Mouse (Mus musculus) B cell, adult 2 months (primary cell): Measurements from ENCODE around the gene Zar1.
"Not testable (repeated sequence)": the region's sequence is repeated elsewhere in the genome, so short reads cannot be mapped to it uniquely, and the experiment has no call there.

Source experiments
- DNase-seq, 2 experiments: peaks; one replicate each; pipeline ENCODE4 v3.0.0; 2022

Gene Zar1

GRCm38 (mm10) chr5:72580970-72581332 is at the start of gene Zar1:
TSS of gene Zar1 (minus strand) at chr5:72581254.
- not testable (repeated sequence) for DNase-seq

GRCm38 (mm10) chr5:72630026-72630425 is 49.0 kb upstream of the Zar1 start:
- DNase-seq = no peak

GRCm38 (mm10) chr5:72621022-72621421 is 40.0 kb upstream of the Zar1 start:
- DNase-seq = no peak

- no peak for DNase-seq
These were observed 36.4 kb upstream of the Zar1 start for GRCm38 (mm10) chr5:72617413-72617812.

DNA sequence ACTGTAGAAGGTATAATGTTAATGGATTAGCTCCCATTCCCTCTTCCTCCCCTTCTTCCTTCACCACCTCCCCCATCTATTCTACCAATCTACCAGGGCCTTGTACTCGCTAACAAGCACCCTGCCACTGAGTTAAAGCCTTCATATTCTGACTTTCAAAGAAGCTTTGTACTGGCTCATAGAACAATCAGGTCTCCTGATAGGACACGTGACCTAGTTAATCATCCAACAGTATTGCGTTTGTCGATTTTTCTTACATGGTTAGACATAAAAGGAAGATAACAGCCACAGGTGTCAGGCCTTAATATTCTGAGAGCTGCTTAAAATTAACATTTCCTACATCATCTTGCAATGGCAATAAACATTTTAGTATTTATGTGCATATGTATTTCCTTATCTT is 22.1 kb upstream of the Zar1 start:
- DNase-seq = no peak

DNA sequence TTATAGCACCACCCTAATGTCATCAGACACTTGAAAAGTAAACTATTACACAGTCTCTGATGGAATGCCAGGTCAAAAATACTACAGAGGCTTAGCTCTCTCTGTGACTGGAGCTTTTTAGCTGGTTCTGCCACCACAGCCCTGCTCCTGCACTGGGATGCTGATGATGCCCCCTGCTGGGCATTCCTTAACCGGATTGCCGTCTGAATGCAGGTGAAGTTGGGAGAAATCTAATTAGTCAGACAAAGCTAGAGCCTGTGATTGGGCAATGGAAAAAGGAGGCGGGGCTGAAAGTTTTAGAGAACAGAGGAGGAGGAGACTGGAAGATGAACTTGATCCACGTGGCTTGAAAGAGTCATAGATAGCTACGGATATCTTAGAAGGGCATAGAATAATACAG is 20.0 kb upstream of the Zar1 start:
- peak; percentile 42 to 49 for DNase-seq

DNA sequence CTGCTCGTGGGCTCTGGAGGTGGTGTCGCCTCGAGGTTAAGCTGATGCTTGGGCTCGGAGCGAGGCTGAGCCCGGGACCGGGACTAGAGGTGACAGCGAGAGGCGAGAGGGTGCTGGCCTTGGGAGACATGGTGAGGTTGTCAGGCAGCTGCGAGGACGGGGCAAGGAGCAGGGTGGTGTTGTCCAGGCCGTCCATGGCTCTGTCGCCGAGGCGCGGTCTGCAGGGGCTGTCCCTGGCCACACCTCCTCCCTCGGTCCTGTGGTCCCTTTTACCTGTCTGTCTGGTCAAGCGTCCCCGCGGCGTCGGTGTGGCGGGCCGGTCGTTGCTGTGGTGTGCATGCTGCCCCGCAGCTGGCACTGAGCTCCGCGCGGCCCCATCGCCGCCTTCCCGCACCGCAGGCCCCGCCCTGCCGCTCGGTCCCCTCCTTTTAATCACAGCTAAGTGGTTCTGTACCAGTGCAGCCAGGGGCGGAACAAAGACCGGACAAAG is 6.2 kb upstream of the Zar1 start, which contains the start of gene Gm5868:
Gene Gm5868 (minus strand): TSS at position 360 of the 490 bp plus-strand sequence.
- DNase-seq = no peak

DNA sequence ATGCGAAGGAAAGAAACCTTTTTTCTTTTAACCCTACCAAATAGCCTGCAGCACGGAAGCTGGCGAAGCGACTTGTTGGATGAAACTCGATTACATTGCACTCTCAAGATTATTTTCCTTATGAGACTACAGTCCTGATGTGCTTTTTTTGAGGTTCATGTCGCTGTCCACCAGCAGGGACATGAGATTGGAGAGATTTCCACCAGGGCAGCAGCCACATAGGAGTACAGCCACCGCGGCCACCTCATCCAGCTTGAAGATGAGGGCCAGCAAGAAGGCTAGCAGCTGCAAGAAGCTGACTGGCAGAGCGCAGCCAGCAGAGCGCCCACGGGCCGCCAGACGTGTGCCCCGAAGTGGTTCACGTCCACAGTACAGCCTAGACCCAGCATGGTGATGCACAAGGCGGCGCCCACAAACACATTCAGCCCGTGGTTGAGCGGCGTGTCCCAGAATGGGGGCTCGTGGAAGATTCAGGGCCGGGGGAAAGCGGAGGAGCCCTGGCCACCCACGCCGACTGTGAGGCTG is 5.7 kb upstream of the Zar1 start:
- not testable (repeated sequence) for DNase-seq

DNA sequence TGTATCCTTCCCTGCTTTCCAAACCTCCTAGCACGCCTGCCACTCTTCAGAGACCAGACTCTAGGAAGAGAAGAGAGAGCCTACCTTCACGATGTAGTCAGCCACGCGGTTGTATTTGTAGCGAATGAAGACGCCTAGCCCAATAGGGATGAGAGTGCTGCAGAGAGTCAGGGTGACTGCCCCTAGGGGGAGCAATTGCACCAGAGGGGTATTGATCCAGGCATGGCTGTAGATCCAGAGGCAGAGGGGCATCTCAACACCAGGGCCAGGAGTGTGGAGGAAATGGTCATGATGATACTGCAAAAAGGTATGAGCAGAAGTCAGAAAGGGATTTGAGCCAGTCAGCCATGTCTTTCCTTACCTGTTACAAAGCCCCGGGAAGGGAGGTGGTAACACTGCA is 5.1 kb upstream of the Zar1 start:
- DNase-seq = peak; percentile 9 to 15

- peak in 1 of 2 experiments; percentile 10 for DNase-seq
These were observed 725 bp downstream of the Zar1 start for GRCm38 (mm10) chr5:72580088-72580969.

- not testable (repeated sequence) for DNase-seq
These were observed 1.5 kb downstream of the Zar1 start for GRCm38 (mm10) chr5:72579599-72579998.

- no peak for DNase-seq
These were observed 15.4 kb downstream of the Zar1 start for GRCm38 (mm10) chr5:72565621-72566020.

DNA sequence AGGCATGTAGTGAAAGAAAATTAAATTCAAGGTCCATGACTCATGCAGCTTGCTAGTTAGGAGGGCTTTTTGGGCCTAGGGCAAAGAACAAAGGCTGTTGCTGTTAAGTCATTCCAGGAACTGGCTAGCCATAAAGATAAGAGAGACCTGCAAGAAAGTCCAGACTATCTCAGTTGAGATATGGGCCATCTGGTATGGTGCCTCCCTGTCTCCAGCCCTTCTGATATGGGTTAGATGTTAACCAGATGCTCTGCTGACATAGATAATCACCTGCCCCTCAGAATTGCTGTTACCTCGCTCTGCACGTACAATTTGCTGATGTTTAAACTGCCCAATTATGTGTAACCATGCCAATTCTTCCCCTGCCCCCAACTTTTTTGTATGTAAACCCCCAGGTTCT is 17.9 kb downstream of the Zar1 start:
- DNase-seq = not testable (repeated sequence)

- no peak for DNase-seq
These were observed 20.0 kb downstream of the Zar1 start for GRCm38 (mm10) chr5:72560976-72561628.

DNA sequence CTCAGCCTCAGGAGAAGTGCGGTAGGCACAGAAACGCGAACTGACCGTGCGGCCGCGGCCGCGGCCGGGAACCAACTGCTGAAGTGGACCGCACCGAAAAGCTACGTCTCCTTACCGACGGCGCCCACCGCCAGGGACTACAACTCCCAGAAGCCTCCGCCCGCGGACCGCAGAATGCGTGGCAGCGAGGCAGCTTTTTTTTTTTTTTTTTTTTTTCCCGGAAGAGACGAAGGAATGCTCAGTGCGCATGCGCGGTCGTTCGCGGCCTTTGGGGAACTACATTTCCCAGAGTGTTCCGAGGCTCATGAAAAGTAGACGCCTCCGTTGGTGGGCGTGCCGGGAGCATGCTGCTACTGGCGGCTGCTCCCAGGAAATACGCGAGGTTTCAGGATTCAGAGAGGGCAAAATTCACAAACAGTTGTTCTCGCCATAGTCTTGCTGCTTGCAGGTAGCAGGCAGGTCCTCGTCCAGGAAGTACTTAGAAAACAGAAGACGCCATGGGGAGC is 21.5 kb downstream of the Zar1 start, which contains the start of gene Nfxl1:
Gene Nfxl1 (minus strand): TSS at position 141 of the 506 bp plus-strand sequence.
- DNase-seq = peak; percentile 93 to 94

DNA sequence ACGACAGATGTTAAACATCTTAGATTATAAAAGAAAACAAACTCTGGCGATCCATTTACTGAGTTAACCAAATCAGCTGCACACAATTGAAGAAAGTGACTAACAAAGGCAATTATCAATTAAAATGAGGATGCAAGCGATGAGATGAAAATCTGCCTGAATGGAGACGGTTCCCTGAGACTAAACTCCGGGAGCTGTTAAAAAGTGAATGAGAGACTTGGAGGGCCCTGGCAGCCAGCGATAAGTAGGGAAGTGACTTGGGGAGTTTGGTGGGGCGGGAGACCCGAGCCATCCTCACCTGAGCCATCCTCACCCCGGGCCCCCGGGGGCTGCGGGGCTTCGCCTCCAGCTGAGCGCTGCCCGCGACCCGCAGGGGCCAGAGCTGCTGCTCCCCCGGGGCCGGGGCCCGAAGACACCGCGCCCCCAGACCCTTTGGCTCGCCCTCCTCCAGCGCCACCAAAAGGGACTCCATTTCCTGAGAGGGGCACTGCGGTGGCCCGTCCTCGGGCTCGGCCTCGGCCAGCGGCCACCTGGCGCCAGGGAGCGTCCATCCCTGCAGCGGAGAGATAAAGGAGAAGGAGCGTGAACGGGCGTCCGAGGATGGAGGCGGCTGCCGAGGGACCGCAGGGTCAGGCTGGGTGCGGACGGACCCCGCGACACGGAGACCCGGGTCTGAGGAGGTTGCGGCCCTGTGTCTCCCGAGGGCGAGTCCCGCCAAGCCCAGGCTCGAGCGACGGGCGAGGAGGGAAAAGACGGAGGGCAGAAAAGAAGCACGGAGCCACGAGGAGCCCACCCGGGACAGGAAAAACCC is 22.1 kb downstream of the Zar1 start:
- no peak for DNase-seq

DNA sequence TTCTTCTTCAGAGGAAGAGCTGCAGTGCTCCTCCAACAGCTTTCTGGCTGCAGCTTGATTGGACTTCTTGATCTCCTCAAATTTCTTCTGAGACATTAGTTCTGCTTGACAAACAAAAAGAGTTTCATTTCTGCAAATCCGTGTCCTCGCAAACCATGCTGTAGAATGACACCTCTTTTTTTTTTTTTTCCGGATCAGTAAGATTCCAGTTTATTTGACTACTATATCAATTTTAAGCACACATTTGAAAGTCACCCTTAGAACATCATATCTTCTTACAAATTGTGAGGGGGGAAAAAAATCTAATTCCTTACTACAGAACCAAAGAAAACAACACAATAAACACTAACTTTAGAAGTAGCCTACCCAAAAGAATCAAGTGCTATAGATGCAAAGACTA is 24.8 kb downstream of the Zar1 start:
- no peak for DNase-seq

GRCm38 (mm10) chr5:72551209-72551608 is 29.8 kb downstream of the Zar1 start:
- DNase-seq = no peak

GRCm38 (mm10) chr5:72528896-72529295 is 52.2 kb downstream of the Zar1 start:
- DNase-seq = no peak
